Mouse (Mus musculus) central nervous system, embryonic 11.5 days (tissue): ENCODE results near the gene Foxn2. TPM values are rescaled to one million over a fixed set of nuclear protein-coding genes. Genes with fewer than 3 reads are reported as not detected.

Source experiments
- polyA plus RNA-seq: library from polyadenylated mRNA; depleted of rRNA; stranded (reverse); fragments of >200 nt; gene quantifications from 2 replicates; pipeline ENCODE4 v1.2.3, GENCODE M21; 2012; rRNA removed

Gene Foxn2
- 7.9 and 9.3 TPM in 2 replicates for polyA plus RNA-seq

DNA sequence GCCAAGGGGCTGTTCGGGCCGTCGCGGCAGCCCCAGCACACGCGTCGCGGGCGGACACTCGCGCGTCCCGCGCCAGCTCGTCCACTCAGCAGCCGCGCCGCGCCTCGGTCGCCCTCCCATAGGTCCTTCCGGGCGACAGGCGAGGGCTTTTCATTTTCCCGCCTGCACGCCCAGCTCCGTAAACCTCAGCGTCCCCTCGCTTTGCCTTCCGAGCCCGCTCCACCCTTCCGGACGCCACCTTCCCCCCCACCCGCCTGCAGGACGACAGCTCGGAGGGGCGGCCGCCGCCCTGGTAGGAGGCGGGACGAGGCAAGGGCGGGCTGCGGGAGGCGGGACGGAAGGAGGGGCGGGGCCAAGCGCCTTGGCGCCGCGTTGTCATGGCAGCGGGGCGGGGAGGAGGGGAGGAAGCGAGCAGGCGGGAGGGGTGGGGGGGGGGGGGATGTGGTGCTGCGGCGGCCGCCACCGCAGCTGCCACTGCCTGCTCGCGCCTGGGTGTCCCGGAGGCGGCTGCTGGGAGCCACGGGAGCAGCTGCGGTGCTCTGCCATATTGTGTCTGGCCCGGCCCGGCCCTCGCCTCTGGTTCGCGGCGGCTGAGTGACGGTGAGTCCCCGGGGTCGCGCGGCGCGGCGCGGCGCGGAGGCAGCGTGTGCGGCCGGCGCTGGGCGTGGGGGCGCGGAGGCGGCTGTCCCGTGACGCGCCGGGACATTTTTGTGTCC lies at the start of gene Foxn2:
TSS of gene Foxn2 (plus strand) at position 427 of the 716 bp plus-strand sequence.

DNA sequence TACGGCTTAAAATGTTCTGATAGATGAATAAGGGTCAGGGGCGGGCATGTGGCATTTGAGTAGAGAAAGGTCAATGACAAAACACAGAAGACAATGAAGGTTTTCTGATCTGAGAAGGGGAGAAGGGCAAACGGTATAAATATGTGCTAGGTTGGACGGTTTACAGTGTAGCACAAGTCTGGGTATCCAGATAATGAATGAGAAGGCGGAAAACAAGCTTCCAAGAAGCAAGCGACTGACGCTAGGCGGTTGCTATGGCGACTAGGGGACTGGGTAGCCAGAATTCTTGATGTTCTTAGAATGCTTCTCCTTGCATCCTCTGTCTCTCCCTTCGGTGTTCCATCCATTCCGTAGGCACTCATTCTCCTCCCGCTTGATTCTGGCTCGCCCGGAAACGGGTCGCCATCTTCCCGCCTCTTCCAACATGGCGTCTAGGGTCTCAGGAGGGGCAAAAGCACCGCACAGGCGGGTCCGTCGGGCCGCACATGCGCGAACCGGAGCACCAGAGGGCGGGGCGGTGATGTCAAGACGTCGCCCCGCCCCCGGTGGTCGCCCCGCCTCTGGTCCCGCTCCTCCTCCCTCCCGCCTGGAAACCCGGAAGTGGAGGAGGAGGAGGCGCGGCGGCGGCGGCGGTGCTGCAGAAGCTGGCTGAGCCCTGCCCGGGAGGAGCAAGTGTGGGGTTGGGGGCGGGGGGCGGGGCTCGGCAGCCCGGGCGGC lies 89.2 kb downstream of the Foxn2 start, which contains the start of gene Ppp1r21:
TSS of gene Ppp1r21 (plus strand) at position 600 of the 717 bp plus-strand sequence.

Other genes with a start within 250 kb of the Foxn2 start
- 41.3 and 49.7 TPM in 2 replicates for gene Ppp1r21, start 89.4 kb downstream of the Foxn2 start, polyA plus RNA-seq
- 10.5 and 17.3 TPM in 2 replicates for gene Ston1, start 157.0 kb downstream of the Foxn2 start, polyA plus RNA-seq
- gene Gtf2a1l, start 227.9 kb downstream of the Foxn2 start, polyA plus RNA-seq = 0.10 and 0.11 TPM in 2 replicates